Mouse (Mus musculus): Measurements from ENCODE around the gene Mgll. TPM values are rescaled to one million over a fixed set of nuclear protein-coding genes. Genes with fewer than 3 reads are reported as not detected.

Gene Mgll
- total RNA-seq, 1 experiment from 2014 or later: 164 TPM

DNA sequence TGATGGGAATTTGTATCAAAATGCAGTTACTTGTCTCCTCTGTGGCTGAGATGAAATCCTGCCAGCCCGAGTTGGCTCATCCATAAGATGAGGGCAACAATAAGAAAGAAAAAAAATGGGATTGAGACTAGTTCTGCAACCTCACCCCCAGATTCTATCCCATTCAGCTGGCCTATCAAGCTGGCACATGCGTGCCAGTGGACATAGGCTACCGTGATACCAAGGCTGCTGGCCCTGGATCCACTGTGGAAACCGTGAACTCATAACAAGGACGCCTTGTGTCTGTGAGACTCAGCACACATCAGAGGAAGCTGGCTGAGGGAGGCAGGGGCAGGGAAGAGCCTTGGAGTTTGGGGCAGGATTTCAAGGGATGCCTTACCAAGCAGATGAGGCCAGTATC, 46.8 kb downstream of the Mgll start:
- no peak for DNase-seq

DNA sequence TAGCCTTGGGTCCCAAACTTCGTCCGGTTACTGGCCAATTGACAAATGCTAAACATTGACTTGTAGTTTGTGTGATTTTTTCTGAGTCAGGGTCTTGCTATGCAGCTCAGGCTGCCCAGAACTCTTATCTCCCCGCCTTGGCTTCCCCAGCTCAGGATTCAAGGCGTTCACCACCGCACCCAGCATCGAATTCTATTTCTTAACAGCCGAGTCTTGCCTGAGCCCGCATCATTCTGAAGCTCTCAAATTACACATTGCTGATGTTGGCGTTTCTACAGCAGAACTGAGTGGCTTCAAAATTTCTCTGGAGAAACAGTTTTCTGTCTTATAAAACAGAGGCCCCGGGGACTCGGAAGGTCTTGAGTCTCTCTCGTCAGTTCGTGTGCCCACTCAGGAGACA, 47.8 kb downstream of the Mgll start:
- no peak for DNase-seq

DNA sequence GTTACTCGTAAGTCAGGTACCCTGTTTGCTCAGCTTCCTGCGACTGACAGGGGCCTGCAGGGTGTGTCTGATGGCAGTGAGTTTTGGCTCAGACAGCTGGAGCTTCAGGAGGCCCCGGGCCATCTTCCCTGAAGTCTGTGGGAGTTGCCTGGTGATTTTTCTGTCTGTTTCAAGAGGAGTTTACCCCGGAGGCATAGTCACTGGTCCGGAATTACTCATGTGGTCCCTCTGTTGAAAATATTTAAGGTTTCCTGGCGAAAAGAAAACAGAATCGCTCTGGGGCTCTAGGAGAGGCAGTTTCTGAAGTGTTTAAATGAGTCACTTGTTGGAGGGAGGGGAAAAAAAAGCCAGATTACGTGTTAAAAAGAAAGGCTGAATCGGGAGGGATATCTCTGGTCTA, 49.8 kb downstream of the Mgll start:
- no peak for DNase-seq

DNA sequence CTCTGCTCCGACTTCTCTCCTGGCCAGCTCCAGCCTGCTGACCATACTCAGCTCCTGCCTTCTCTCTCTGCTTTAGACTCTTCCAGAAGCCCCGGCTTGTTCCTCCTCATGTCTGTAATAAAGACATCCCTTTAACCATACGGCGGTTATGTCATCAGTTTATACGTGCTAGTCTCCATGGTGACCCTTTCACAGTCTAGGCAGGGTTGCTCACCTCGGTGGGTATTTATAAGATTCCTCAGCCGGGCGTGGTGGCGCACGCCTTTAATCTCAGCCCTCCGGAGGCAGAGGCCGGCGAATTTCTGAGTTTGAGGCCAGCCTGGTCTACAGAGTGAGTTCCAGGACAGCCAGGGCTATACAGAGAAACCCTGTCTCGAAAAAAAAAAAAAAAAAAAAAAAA, 51.1 kb downstream of the Mgll start:
- no peak for DNase-seq

DNA sequence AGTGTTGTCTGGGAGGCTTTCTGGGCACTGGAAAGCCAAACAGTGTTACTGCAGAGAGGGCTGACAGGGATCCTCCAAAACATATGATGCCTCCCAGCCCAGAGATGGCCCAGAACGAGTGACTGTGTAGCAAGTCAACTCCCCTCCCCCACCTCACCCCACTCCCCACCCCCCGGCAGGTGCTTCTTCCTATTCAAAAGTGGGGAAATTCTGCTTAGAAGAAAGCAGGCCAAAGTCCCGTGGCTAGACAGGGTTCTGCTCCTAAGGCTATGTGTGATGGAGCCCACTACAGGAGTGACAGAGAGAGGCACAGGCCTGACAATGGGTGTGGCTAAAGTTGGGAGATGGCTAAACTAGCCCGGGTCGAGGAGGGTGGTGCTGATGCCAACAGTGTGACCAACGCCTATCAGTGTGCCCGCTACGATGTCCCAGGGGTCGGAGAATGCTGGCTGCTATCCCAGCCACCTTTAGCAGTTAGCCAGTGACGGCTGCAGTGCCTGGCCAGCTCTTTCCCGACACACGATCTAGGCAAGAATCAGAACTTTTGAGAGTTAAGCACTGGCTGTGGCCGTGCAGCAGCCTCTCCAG, 52.2 kb downstream of the Mgll start:
- peak; percentile 42 for DNase-seq

DNA sequence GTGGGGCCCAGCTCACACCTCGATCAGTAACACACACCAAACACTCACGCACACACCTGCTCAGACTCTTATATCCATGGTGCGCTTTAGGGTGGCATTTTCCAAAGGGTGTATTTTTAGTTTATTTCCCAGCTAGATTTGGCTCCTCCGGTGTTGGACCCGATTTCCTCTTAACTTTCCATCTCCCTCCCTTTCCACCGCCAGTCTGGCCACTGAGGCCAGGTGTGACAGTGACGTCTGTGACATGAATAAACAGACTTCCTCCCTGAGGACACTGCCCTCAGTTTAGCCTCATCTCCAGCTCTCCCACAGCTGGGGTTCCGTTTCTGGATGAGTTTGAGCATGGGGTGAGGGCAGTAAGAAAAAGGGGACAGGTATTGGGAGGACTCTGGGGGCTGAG, 52.8 kb downstream of the Mgll start:
- DNase-seq: no peak

DNA sequence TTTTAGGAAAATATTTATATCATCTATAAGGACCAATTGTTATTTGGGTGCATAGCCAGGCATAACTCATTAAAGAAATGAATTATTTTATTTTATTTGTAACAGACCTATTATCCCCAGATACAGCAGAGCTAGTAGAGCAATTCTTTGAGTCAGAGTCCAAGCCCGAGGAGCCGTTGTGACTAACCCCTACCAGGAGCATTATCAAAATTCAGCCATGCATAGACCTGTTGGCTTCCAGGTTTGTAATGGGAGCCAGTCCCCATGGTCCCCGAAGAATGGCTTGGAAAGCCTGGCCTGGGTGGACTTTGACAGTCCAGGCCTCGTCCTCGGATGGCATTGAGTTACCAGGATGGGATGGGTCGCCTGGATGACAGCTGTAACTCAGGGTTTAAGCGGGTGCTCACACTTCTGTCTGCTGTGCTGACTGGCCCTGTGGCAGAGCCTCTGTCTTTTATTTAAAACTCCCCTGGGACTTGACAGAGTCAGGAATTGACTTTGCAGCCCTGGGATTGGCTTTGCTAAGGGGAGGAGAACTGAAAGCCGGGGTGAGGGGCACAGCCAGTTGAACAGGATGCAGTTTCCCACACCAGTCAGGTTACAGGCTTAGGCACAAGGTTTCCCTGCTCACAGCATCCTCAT, 54.0 kb downstream of the Mgll start:
- no peak for DNase-seq

DNA sequence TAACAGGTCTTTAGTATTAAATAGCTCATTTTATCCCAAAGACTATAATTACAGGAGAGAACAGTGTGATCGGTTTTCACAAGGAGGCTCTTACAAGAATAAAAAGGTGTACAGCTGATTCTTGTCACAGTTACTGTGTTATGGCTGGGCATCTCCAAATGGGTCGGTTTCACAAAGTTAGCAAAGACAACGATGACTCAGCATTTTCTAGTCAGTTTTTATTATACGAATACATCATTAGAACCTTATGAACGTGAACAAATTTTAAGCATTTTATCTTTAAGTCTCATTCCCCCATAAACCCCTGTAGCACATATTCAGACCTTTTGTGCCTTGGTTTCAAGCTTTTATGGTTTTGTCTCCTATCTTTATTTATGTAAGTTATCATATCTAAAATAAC, 55.5 kb downstream of the Mgll start:
- DNase-seq: no peak

DNA sequence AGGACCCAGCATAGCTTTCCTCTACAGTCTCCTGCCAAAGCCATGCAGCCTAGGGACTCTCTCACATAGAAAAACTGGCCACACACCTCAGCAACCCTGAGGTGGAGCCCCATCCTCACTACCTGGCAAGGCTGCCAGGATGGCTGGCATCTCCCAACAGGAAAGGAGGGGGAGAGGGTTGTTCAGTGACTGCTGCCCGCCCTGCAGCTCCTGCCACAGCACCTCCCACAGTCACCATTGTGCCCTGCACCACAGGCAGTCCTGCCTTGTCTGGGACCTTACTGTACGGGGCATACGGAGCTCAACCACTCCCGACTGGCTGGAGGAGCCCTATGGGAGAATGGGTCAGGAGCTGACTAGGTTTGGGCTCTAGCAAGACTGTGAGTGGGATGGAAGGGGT, 57.7 kb downstream of the Mgll start:
- DNase-seq: no peak

DNA sequence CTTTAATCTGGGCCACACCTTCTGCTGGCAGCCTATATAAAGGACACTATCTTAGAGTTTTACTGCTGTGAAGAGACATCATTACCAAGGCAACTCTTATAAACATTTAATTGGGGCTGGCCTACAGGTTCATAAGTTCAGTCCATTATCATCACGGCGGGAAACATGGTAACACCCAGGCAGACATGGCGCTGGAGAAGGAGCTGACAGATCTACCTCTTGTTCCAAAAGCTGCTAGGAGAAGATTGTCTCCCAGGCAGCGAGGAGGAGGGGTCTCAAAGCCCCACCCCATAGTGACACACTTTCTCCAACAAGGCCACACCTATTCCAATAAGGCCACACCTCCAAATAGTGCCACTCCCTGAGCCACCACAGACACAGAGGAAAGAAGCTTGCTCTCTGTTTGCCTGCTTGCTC, 58.8 kb downstream of the Mgll start:
- no peak for DNase-seq

DNA sequence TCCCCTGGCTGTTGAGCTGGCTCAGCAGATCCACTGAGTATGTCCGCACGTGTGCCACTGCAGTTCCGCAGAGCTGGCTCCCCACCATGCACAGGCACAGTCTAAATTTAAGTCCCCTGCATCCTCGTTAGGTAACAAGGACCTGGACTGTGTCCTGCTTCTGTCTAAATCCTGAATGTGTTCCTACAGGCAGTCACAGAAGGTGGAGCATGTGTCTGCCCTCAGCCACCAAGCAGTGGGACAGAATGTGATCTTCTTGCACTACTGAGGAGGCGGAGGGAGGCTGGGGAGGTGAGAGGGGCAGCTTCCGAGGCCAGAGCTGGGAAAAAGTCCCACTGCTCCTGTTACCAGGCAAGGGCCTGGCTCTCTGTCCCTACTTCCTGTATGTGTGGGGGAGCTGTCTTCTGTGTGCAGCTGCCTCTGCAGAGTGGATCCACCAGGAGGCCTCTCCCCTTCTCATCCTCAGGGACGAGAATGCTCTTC, 60.5 kb downstream of the Mgll start:
- DNase-seq: no peak

DNA sequence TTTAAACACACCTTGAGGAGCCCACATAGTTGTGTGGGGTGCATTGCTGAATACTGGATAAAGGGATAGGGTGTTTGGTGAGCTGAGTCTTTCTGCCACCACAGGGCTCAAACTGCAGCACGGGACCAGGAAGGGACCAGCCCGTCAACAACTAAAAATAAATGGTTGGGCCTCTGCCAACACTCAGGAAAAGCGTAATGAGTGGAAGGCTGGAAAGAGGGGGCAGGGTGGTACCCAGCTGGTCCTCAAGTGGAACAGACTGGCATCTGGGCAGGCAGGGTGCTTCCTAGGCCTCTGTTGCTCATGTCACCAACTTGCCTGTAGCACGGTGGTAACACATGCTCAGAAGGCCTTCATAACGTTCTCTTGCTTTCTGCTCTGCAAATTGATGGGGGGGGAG, 61.1 kb downstream of the Mgll start:
- DNase-seq: no peak

DNA sequence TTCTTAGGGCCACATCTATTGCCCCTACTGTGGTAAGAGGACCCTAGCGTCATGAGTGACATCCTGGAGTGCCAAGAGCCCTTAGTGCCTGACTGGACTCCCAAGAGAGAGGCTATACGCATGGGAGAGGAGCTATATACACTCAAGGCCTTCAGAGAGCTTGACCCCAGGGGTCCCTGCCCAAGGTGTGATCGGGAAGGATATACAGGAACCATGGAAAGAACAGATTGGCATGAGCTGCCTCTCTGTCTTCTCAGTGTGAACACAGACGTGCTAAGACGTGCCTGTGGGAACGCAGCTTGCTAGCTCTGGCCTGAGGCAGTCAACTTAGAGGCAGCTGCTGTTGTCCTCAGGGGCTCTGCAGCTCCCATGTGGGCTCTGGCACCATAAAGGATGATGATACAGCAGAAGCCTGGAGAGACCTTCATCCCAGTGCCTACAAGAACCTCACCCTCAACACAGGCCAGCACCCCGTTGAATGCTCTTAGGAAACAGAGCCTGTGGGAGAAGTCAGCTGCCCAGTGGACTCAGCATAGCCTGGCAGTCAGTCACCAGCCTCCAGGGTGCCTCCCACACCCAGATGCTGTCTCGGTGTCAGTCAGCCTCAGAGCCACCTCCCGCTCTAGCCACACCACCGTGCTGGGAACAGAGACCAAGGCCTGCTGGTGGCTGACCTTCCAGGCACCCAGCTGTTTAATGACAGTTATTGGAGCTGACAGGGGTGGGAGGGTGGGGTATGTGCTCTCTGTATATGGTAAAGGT, 61.8 kb downstream of the Mgll start:
- DNase-seq: no peak

DNA sequence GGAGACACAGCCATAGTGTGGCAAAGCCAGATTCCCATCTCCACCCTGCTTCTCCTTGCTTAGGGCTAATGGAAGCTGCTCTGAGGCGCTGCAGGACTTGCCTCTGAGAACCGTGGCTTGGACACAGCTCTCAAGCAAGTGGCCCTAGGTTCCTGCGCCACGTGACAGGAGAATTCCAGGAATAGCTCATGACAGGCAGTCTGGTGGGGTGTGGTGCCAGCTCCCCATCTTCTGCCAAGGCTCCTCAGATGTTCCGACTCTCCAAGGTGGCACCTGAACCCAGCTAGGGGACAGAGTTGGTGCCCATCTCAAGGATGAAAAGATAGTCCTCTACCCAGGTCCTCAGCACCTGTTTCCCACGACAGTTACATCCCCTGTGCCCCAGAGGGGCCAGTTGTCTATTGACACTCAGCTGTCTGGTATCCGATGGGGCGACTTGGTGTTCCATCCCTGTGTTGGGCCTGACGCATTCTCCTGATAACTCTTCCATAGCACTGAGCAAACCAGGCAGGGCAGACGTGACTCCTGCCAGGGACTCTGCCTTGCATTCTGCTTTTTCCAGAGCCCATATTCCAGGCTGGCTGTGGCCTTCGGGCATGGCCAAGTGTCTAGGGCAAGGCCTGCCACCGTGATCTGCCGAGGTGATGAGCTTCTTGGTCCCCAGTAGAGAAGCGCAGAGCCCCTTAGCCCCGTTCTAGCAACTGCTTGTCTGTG, 62.7 kb downstream of the Mgll start:
- DNase-seq: no peak

DNA sequence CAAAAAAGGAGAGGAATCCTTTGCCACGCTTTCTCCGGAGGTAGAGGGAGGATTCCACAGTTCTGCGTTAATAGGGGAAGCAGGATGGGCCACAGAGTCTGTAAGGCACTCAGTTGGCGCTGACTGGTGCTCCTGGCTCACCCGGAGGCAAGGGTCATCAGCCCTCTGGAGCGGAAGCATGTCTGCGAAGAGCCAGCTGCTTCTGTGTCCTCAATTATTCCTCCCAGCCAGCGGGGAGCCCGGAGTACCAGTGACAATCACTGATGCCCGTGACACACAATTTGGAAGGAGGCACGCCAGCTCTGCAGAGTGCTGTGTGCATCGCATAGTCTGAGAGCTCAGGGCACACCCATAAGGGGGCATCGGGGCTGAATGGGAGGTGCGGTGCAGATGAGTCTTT, 63.3 kb downstream of the Mgll start:
- no peak for DNase-seq

DNA sequence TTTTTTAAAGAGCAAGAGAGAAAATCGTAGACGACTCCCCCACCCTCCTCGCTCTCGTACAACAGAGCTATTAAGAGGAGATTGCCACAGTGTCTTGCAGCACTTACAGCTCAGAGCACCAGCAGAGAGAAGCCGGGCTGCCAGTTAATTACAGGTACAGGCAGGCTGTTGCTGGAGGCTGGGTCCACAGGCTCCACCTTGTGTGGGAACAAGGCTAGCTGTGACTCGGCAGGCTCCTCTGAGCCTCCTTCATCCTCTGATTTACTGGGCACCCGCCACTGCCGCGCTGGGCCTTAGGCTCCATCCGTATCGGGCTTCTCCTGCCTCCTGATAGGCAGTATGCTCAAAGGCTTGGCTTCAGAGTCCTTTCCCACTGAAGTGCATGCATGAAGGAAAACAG, 64.0 kb downstream of the Mgll start:
- no peak for DNase-seq

DNA sequence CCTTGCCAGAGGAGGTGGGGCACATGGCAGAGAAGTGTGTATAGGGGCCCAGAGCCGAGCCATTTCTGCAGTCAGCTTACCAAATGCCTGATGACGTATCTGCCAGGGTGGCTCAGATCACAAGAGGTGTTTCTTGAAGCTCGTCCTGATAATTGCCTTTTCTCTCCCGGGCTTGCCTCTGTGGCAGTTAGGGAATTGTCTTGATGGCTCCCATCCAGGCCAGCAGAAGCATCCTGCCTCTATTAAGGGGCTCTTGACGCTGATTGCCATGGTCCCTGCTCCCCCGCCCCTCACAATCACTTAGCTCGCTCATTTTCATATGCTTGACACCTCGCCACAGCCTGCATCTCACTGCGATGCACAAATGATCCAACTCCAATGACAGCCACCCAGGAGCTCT, 67.1 kb downstream of the Mgll start:
- DNase-seq: no peak

DNA sequence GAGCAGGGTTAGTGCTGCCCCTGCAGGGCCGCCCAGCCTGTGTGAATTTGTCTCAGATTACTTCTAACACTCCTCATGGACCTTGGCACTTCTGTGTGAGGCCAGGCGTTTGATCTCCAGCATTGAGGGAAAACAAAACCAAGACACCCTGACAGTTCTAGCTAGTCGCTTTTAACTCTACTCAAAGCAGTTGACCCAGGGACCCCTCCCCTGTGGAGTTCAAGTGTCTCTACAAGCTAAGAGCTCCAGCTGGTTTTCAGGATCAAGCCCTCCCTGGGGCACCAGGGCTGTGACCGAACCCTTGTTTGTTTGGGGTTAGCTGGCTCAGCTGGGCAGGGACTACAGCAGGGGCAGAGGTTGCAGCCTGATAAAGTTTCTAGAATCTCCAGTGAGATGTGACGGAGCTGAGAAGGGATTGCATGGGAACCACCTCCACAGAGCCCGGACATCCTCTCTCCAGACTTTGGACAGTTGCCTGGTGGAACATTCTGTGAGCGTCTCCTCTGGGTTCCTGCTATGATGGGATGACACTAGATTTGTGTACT, 68.0 kb downstream of the Mgll start:
- no peak for DNase-seq

DNA sequence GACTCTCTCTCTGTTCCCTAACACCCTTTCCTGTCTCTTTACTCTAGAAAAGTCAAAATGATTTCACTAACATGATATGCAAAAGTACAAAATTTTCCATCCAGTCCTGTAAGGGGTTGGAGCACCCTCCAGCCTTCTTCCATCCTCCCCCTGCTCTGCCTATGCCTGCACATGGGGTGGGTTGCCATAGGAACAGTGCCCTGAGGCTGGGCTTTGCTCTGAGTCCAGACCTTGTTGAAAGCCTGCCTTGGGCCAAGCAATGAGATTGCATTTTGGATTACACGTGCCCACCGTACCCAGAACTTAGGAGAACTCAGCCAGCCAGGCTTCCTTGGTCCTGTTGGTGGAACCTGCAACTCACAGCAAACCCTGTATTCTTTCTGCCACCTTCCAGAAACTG, 69.0 kb downstream of the Mgll start:
- DNase-seq: peak; percentile 46

DNA sequence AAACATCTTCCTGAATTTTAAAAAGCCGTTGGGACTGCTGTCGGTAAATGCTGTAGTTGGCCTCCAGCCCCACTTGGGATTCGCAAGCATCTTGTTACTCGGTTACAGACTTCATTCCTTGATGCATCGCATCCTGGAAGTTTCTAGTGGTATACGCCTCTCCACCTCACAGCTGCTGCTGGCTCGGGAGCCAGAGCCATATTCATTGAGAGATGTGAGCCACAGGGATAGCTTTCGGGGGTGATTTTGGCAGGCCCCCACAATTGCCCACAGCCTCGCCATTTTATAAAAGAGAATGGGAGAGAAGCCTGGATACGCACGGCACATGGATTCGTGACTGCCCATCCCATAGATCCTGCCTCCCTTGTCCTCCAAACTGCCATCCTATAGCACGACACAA, 69.7 kb downstream of the Mgll start:
- no peak for DNase-seq

DNA sequence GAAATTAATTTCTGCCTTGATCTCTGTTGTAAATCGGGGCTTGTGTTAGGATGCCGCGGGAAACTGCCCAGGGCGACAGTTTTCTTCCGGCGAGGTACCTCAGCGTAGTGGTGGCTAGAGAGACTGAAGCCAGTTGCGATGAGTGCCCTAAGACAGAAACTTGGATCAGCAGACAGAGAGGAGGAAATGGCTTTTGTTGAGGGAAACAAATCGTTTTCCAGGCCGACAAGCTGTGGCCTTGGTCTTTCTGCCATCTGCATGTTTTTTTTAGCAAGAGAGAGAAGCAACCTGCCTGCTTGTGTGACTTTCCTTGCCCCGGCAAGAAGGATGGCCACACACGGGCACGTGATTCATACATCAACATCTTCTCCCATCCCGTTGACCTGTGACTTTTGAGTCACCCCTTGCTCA, 70.4 kb downstream of the Mgll start:
- no peak for DNase-seq

DNA sequence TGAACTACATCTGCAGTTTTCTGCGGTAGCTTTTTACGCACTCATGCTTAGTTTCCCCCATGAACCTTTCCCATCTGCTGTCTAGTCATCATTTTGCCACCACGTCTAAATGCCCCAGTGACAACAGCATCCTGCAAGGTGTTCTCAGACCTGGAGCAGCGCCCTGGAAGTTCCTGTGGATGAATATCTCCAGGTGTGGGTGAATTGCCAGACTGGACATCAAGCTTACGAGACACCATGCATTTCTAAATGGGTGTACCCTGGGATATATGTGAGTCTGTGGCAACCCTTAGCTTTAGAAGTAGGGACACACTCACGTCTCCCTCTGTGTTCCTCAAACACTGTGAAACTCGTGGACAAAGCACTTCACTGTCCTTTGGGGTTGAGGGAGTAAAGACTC, 76.0 kb downstream of the Mgll start:
- no peak for DNase-seq

DNA sequence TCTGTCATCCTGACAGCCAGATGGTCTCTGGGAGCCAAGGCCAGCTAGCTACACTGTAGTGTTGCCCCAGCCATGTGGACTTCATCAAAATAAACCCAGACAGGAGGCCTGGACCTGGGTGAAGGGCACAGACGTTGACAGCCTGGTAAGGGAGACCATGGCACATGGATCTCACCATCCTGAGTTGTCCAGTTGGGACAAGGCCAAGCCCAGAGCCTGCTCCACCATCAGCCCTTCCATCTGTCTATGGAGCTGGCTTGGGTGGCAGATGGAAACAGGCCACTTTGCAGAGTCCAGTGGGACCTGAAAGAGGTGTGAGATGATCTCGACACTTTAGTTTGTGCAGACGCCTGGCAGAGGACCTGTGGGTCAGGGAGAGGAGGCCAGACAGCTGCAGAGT, 76.5 kb downstream of the Mgll start:
- DNase-seq: no peak
